Mouse (Mus musculus): ENCODE measurements around the gene Dpp8. TPM values are rescaled to one million over a fixed set of nuclear protein-coding genes. Genes with fewer than 3 reads are reported as not detected.

Dpp8 gene
- polyA plus RNA-seq, 1 experiment from 2014 or later = 30.4 TPM

DNA sequence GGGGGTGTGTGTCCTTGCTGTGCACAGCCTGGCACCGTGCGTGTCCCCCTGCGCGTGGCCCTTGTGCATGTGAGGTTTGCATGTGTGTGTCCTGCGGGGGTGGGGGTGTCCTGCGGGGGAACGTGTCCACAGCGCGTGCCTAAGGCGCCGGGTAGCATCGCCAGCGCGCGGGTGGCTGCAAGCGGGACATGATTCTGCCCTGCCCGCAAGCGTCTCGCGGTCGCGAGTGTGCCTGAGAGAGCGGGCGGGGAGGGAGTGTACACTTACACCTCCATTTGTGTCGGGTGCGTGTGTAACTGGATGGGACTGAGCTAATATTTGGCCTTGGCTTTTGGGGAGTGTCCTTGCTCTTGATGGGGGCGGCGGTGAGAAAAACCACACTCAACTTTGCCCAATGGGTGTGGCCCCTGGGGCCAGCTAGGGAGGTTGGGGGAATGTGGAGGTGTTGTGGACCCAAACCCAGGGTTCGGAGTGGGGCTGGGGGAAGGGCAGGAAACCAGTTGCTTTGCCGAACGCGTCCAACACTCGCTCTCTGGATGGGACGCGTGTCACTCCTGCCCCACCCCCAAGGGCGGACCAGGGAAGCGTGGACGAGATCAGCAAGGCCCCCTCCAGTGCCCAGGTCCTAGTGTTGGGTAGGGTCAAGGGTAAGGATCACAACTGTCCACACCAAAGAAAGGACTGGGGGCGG lies 69.6 kb downstream of the Dpp8 start:
- Histone ChIP-seq H3K4me2 (ENCODE audit: low read depth, low read length) (peak overlapping the region; percentile 100), H3K27ac (replicated peaks; ENCODE audit: low read depth, low read length) (peak overlapping the region; percentile 65), H3K9me3 (replicated peaks; ENCODE audit: control insufficient read depth, low read length) (no peaks in the 10 kb centered on the region), H3K9ac (replicated peaks; ENCODE audit: low read length) (peak overlapping the region; percentile 85), H3K36me3 (replicated peaks; ENCODE audit: control insufficient read depth, insufficient read depth, low read depth, low read length) (no peaks in the 10 kb centered on the region), H3K27me3 (ENCODE audit: control insufficient read depth, insufficient read depth, low read length) (no peaks in the 10 kb centered on the region), H3K4me1 (ENCODE audit: control insufficient read depth, insufficient read depth, low read length) (no peaks in the 10 kb centered on the region), H3K4me3 (ENCODE audit: low read depth, low read length) (peak overlapping the region; percentile 79)
- peak; percentile 63 for DNase-seq (ENCODE audit: low spot score)
- peak; percentile 51 for ATAC-seq (replicated peaks; ENCODE audit: insufficient number of reproducible peaks, low FRiP score, low TSS enrichment, low read depth)
- under 1% methylated on average over 39 of the region's 39 CpGs for WGBS

DNA sequence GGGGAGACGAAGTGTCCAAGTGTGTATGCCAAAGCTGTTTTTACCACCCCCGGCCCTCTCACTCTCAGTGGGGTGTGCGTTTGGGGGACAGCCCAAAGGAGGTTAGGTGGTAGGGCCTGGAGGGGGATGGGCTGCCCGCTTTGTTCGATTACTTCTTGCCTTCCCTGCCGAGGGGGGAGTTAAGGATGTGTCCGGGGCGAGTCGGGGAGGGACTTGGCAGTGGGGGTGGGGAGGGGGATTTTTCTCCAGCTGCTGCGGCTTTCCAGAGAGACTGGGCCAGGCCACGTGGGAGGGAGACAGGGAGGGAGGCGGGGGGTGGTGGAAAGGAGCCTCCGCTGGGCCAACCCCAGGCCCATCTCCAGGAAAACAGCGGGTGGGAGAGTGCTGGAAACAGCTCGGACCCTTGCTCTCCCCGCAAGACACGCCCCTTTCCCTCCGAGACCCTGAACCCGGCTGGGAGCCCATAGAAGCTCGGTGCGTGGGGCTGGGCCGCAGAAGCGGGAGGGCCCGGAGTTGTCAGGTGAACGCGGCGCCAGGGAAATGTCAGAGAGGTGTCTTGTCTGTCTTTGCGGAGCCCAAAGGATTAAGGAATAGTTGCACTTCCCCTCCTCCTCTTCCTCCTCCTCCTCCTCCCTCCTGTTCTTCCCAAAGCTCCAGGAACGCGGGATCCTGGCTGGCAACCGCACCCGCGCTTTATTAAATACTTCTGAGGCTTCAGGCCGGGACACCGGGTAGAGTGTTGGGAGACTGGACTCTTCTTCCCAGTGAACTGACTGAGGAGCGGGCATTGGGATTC lies 70.4 kb downstream of the Dpp8 start:
- under 1% methylated on average over 35 of the region's 36 CpGs for WGBS
- no peaks in the 10 kb centered on the region for H3K9me3 ChIP-seq (replicated peaks; ENCODE audit: control insufficient read depth, low read length)
- H3K27ac ChIP-seq (replicated peaks; ENCODE audit: low read depth, low read length) = peak overlapping the region; percentile 67
- peak; percentile 84 for DNase-seq (ENCODE audit: low spot score)
- peak overlapping the region; percentile 79 for H3K4me3 ChIP-seq (ENCODE audit: low read depth, low read length)
- no peaks in the 10 kb centered on the region for H3K36me3 ChIP-seq (replicated peaks; ENCODE audit: control insufficient read depth, insufficient read depth, low read depth, low read length)
- peak overlapping the region; percentile 100 for H3K4me2 ChIP-seq (ENCODE audit: low read depth, low read length)
- no peaks in the 10 kb centered on the region for H3K4me1 ChIP-seq (ENCODE audit: control insufficient read depth, insufficient read depth, low read length)
- ATAC-seq (replicated peaks; ENCODE audit: insufficient number of reproducible peaks, low FRiP score, low TSS enrichment, low read depth) = peak; percentile 60
- no peaks in the 10 kb centered on the region for H3K27me3 ChIP-seq (ENCODE audit: control insufficient read depth, insufficient read depth, low read length)
- peak overlapping the region; percentile 85 for H3K9ac ChIP-seq (replicated peaks; ENCODE audit: low read length)

DNA sequence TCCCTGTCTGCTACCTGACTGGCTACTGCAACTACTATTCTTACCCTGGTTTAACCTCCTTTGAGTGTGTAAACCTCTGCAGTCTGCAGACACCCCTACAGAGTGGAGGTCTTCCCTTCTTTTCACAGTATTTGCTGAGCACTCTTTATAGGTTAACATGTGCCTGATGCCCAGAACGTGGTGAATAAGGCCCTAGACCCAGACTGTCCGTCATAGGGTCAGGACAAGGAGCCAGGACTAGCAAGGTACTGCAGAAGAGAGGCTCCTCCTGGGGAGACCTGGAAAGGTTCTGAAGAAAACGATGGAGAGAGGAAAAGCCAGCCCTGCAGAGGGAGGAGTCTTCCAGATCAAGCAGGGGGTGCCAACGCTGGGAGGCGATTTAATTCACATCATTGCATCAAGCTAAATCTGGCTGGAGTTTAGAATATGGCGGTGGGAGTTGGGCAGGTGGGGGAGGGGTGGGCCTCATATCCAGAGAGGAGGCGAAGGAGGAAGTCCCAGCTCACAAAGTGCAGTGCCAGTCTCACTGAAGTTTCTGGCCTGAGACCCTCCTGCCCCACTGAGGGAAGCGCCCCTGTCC lies 71.0 kb downstream of the Dpp8 start:
- 34% methylated on average over 8 of the region's 8 CpGs for WGBS
- no peaks in the 10 kb centered on the region for H3K4me1 ChIP-seq (ENCODE audit: control insufficient read depth, insufficient read depth, low read length)
- peak overlapping the region; percentile 85 for H3K9ac ChIP-seq (replicated peaks; ENCODE audit: low read length)

GRCm38 (mm10) chr9:65106821-65107220 lies 74.6 kb downstream of the Dpp8 start:
- Histone ChIP-seq H3K4me3 (ENCODE audit: low read depth, low read length) (no peak overlapping the region), H3K9me3 (replicated peaks; ENCODE audit: control insufficient read depth, low read length) (no peaks in the 10 kb centered on the region), H3K36me3 (replicated peaks; ENCODE audit: control insufficient read depth, insufficient read depth, low read depth, low read length) (no peaks in the 10 kb centered on the region), H3K4me2 (ENCODE audit: low read depth, low read length) (no peak overlapping the region), H3K27ac (replicated peaks; ENCODE audit: low read depth, low read length) (no peak overlapping the region), H3K27me3 (ENCODE audit: control insufficient read depth, insufficient read depth, low read length) (no peaks in the 10 kb centered on the region), H3K9ac (replicated peaks; ENCODE audit: low read length) (no peak overlapping the region), H3K4me1 (ENCODE audit: control insufficient read depth, insufficient read depth, low read length) (peaks cover 5% of the 10 kb centered on the region)
- ATAC-seq (replicated peaks; ENCODE audit: insufficient number of reproducible peaks, low FRiP score, low TSS enrichment, low read depth) (no peak), DNase-seq (ENCODE audit: low spot score) (no peak)
- 87% methylated on average over 4 of the region's 4 CpGs for WGBS

More for the DNA sequence above, 71.0 kb downstream of the Dpp8 start:
- peak overlapping the region; percentile 79 for H3K4me3 ChIP-seq (ENCODE audit: low read depth, low read length)
- no peaks in the 10 kb centered on the region for H3K9me3 ChIP-seq (replicated peaks; ENCODE audit: control insufficient read depth, low read length)
- H3K36me3 ChIP-seq (replicated peaks; ENCODE audit: control insufficient read depth, insufficient read depth, low read depth, low read length) = no peaks in the 10 kb centered on the region
- peak overlapping the region; percentile 100 for H3K4me2 ChIP-seq (ENCODE audit: low read depth, low read length)
- H3K27ac ChIP-seq (replicated peaks; ENCODE audit: low read depth, low read length) = no peak overlapping the region; the same call in 1 of the 2 replicates
- DNase-seq (ENCODE audit: low spot score) = peak; percentile 12
- H3K27me3 ChIP-seq (ENCODE audit: control insufficient read depth, insufficient read depth, low read length) = no peaks in the 10 kb centered on the region
- no peak for ATAC-seq (replicated peaks; ENCODE audit: insufficient number of reproducible peaks, low FRiP score, low TSS enrichment, low read depth)

DNA sequence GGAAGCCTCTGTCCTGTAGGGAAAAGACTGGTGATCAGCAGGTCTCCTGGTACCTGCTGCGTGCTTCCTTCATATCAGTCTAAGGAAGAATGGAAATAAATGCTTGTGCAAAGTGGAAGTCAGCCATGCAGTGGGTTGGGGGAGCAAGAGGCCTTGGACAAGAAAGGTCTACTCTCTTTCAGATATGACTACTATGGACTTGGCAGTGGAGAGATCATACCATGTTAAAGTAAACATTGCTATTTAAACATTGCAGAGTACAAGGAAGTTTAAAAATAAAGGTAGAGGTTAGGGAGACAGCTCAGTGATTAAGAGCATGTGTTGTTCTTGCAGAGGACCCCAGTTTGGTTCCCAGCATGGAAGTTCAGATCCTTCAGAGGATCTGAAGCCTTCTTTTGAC lies 75.7 kb downstream of the Dpp8 start:
- no peak for ATAC-seq (replicated peaks; ENCODE audit: insufficient number of reproducible peaks, low FRiP score, low TSS enrichment, low read depth)
- DNase-seq (ENCODE audit: low spot score) = no peak
- H3K4me3 ChIP-seq (ENCODE audit: low read depth, low read length) = no peak overlapping the region
- H3K4me2 ChIP-seq (ENCODE audit: low read depth, low read length) = no peak overlapping the region
- no peaks in the 10 kb centered on the region for H3K27me3 ChIP-seq (ENCODE audit: control insufficient read depth, insufficient read depth, low read length)
- H3K9me3 ChIP-seq (replicated peaks; ENCODE audit: control insufficient read depth, low read length) = no peaks in the 10 kb centered on the region
- 93% methylated on average over 1 of the region's 1 CpGs for WGBS
- peaks cover 5% of the 10 kb centered on the region for H3K4me1 ChIP-seq (ENCODE audit: control insufficient read depth, insufficient read depth, low read length)
- no peak overlapping the region for H3K9ac ChIP-seq (replicated peaks; ENCODE audit: low read length)
- H3K27ac ChIP-seq (replicated peaks; ENCODE audit: low read depth, low read length) = no peak overlapping the region
- no peaks in the 10 kb centered on the region for H3K36me3 ChIP-seq (replicated peaks; ENCODE audit: control insufficient read depth, insufficient read depth, low read depth, low read length)

- H3K4me2 ChIP-seq (ENCODE audit: low read depth, low read length) = peak overlapping the region; percentile 37
- peaks cover 5% of the 10 kb centered on the region for H3K4me1 ChIP-seq (ENCODE audit: control insufficient read depth, insufficient read depth, low read length)
- H3K27ac ChIP-seq (replicated peaks; ENCODE audit: low read depth, low read length) = peak overlapping the region; percentile 67
- peak; percentile 74; the same call in 1 of the 2 replicates for ATAC-seq (replicated peaks; ENCODE audit: insufficient number of reproducible peaks, low FRiP score, low TSS enrichment, low read depth)
- no peaks in the 10 kb centered on the region for H3K27me3 ChIP-seq (ENCODE audit: control insufficient read depth, insufficient read depth, low read length)
- H3K4me3 ChIP-seq (ENCODE audit: low read depth, low read length) = no peak overlapping the region; the same call in 1 of the 2 replicates
- H3K9ac ChIP-seq (replicated peaks; ENCODE audit: low read length) = peak overlapping the region; percentile 60
- peak; percentile 54 for DNase-seq (ENCODE audit: low spot score)
- WGBS = 10% methylated on average over 24 of the region's 24 CpGs
- H3K9me3 ChIP-seq (replicated peaks; ENCODE audit: control insufficient read depth, low read length) = no peaks in the 10 kb centered on the region
- H3K36me3 ChIP-seq (replicated peaks; ENCODE audit: control insufficient read depth, insufficient read depth, low read depth, low read length) = no peaks in the 10 kb centered on the region
Measured at GRCm38 (mm10) chr9:65109132-65110072, 77.2 kb downstream of the Dpp8 start.

- Histone ChIP-seq H3K36me3 (replicated peaks; ENCODE audit: control insufficient read depth, insufficient read depth, low read depth, low read length) (no peaks in the 10 kb centered on the region), H3K27ac (replicated peaks; ENCODE audit: low read depth, low read length) (no peak overlapping the region), H3K4me3 (ENCODE audit: low read depth, low read length) (no peak overlapping the region), H3K9ac (replicated peaks; ENCODE audit: low read length) (no peak overlapping the region), H3K4me2 (ENCODE audit: low read depth, low read length) (no peak overlapping the region), H3K9me3 (replicated peaks; ENCODE audit: control insufficient read depth, low read length) (no peaks in the 10 kb centered on the region), H3K27me3 (ENCODE audit: control insufficient read depth, insufficient read depth, low read length) (no peaks in the 10 kb centered on the region), H3K4me1 (ENCODE audit: control insufficient read depth, insufficient read depth, low read length) (peaks cover 5% of the 10 kb centered on the region)
- ATAC-seq (replicated peaks; ENCODE audit: insufficient number of reproducible peaks, low FRiP score, low TSS enrichment, low read depth) = no peak
- DNase-seq (ENCODE audit: low spot score) = no peak
- WGBS = 87% methylated on average over 5 of the region's 5 CpGs
Measured at GRCm38 (mm10) chr9:65111698-65112097, 79.5 kb downstream of the Dpp8 start.

Data from embryonic facial prominence, embryonic 11.5 days (tissue).